Comparison of ENCODE assay signal across 24 mouse cellular contexts in the genomic region with DNA sequence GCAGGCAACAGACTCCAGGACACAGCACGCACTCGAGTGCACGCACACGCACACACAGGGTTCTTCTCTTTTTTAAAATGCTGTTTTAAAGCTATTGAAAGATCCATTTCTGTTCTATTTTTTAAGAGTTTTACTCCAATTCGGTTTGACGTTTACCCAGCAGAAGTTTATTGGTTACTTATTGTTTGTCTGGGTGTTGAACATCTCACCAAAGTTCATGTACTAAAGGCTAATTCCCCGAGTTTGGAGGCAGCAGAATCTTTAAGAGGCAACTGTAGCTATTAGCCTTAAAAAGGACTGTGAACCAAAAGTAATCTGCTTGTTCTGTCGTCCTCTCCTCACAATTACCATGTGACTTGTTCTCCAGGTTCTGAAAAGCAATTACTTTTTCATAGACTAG.
"Had no signal": no experiment of that assay in that cellular context is flagged by ENCODE, and none has a peak within 500 bp of the region (broad histone marks: within the 10 kb centered on the region; RNA-seq: fewer than 3 reads in every experiment).

No protein-coding gene starts in this region.

- DNase-seq: forebrain, postnatal 0 days; gastrocnemius, postnatal 14 days; gastrocnemius, postnatal 36 days; heart, adult 11 months; heart, adult 2 months; heart, postnatal 14 days; heart, postnatal 36 days; kidney, adult 11 months; kidney, postnatal 25 days; layer of hippocampus, adult 9-11 months; layer of hippocampus, postnatal 36 days; left cerebral cortex, postnatal 4 days had no signal

- H3K4me2 ChIP-seq: heart, embryonic 11.5 days; heart, embryonic 13.5 days; heart, embryonic 15.5 days; hindbrain, embryonic 13.5 days; hindbrain, embryonic 15.5 days; limb, embryonic 13.5 days; limb, embryonic 15.5 days; liver, embryonic 12.5 days had no signal

- H3K27me3 ChIP-seq: heart, embryonic 13.5 days; heart, embryonic 15.5 days; hindbrain, embryonic 13.5 days; hindbrain, embryonic 15.5 days; limb, embryonic 13.5 days; limb, embryonic 15.5 days; liver, embryonic 12.5 days had no signal

- H3K4me3 ChIP-seq: heart, adult 2 months; heart, embryonic 13.5 days; heart, embryonic 15.5 days; hindbrain, embryonic 13.5 days; hindbrain, embryonic 15.5 days; limb, embryonic 13.5 days; limb, embryonic 15.5 days; liver, embryonic 12.5 days had no signal

- H3K27ac ChIP-seq: heart, adult 2 months; heart, embryonic 13.5 days; heart, embryonic 15.5 days; hindbrain, embryonic 13.5 days; hindbrain, embryonic 15.5 days; hindbrain, postnatal 0 days; kidney, postnatal 0 days; limb, embryonic 13.5 days; limb, embryonic 15.5 days; liver, embryonic 12.5 days; liver, embryonic 14.5 days had no signal

- H3K9me3 ChIP-seq: heart, embryonic 13.5 days; heart, embryonic 15.5 days; hindbrain, embryonic 13.5 days; hindbrain, embryonic 15.5 days; limb, embryonic 13.5 days; limb, embryonic 15.5 days; liver, embryonic 12.5 days had no signal

- H3K9ac ChIP-seq: forebrain, postnatal 0 days; heart, embryonic 13.5 days; heart, embryonic 15.5 days; hindbrain, embryonic 13.5 days; hindbrain, embryonic 15.5 days; limb, embryonic 13.5 days; limb, embryonic 15.5 days; liver, embryonic 12.5 days; liver, embryonic 14.5 days had no signal

- ATAC-seq: forebrain, postnatal 0 days; hindbrain, postnatal 0 days; intestine, embryonic 16.5 days; liver, embryonic 12.5 days had no signal

- H3K4me1 ChIP-seq: heart, embryonic 13.5 days; heart, embryonic 15.5 days; hindbrain, embryonic 13.5 days; hindbrain, embryonic 15.5 days; limb, embryonic 13.5 days; limb, embryonic 15.5 days; liver, embryonic 12.5 days had no signal

- H3K36me3 ChIP-seq: heart, embryonic 13.5 days; heart, embryonic 15.5 days; hindbrain, embryonic 13.5 days; hindbrain, embryonic 15.5 days; limb, embryonic 13.5 days; limb, embryonic 15.5 days; liver, embryonic 12.5 days had no signal
